Mouse (Mus musculus): Measurements from ENCODE around the gene Lrrc26.

GRCm38 (mm10) chr2:25331470-25331869, 41.8 kb downstream of the Lrrc26 start:
- no peak for TF ChIP-seq POLR2A (IDR thresholded peaks at IDR 0.05; ENCODE audit: insufficient read length, low read depth)
- TF ChIP-seq USF1 (IDR thresholded peaks at IDR 0.05; ENCODE audit: low read depth): no peak
